13 mouse cellular contexts compared by ENCODE assay signal in the genomic region with DNA sequence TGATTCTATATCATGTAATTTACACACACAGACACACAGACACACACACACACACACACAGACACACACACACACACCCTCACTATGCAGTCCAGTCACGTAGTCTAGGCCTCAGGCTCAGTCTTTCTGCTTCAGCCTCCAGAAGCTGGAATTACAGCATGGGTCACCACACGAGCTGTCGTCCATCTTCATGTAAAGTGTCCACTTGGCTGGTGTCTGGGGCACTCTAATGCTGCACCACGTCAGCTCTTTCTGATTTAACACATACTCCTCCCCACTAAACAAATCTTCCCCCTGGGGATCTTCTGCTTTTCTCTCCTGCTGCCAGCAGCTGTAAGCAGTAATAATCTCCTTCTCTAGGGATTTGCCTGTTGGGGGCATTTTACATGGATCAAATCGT. TPM values are rescaled to one million over a fixed set of nuclear protein-coding genes. Genes with fewer than 3 reads are reported as not detected.
DNase-seq lines count a peak whose midpoint lies in the region; ATAC-seq and TF ChIP-seq lines count a peak whose summit lies in the region.
"Had no signal": no experiment of that assay in that cellular context is flagged by ENCODE, and none has a peak within 500 bp of the region (broad histone marks: within the 10 kb centered on the region; RNA-seq: fewer than 3 reads in every experiment).

No protein-coding gene starts in this region.

- no peak for TF ChIP-seq CTCF in brain, embryonic 14.5 days (IDR thresholded peaks at IDR 0.05; ENCODE audit: borderline replicate concordance, extremely low read depth, insufficient read depth, insufficient read length)
- TF ChIP-seq CTCF in kidney, adult 2 months (conservative IDR thresholded peaks at IDR 0.05; ENCODE audit: insufficient read depth, insufficient read length, low read depth, low read length), result no peak

- no peak overlapping the region for H3K4me3 ChIP-seq in heart, embryonic 15.5 days
- H3K4me3 ChIP-seq in heart, embryonic 12.5 days, result no peak overlapping the region
- H3K4me3 ChIP-seq in midbrain, embryonic 15.5 days, result no peak overlapping the region
- H3K4me3 ChIP-seq in kidney, adult 2 months (ENCODE audit: insufficient read depth, low read depth, low read length), result no peak overlapping the region
- H3K4me3 ChIP-seq: megakaryocyte, embryonic 14.5 days had no signal

- TF ChIP-seq POLR2A in brain, embryonic 14.5 days (IDR thresholded peaks at IDR 0.05; ENCODE audit: borderline replicate concordance, extremely low read depth, insufficient read depth, insufficient read length, poor library complexity, severe bottlenecking), result no peak
- no peak for TF ChIP-seq POLR2A in kidney, adult 2 months (IDR thresholded peaks at IDR 0.05; ENCODE audit: low read depth, low read length)

- no peak for ATAC-seq in heart, embryonic 15.5 days (replicated peaks; ENCODE audit: insufficient number of reproducible peaks, insufficient read depth, low FRiP score, low read depth)
- no peak for ATAC-seq in heart, embryonic 12.5 days (ENCODE audit: insufficient number of reproducible peaks, low FRiP score)
- ATAC-seq in midbrain, embryonic 15.5 days (replicated peaks), result 0 out of 2 replicates have a peak, but pooled peaks have one; percentile 39

- DNase-seq in embryo, embryonic 11 days, result peak; percentile 44
- DNase-seq in embryo, embryonic 9.5 days (ENCODE audit: extremely low spot score), result no peak
- peak; percentile 58 for DNase-seq in brain, embryonic 14.5 days (ENCODE audit: low read depth)
- no peak for DNase-seq in adipocyte (ENCODE audit: low spot score)
- DNase-seq in kidney, adult 2 months, result no peak
- DNase-seq: adrenal gland, postnatal 10 days; cerebellum, postnatal 25 days; thymus, postnatal 25 days had no signal

- no peaks in the 10 kb centered on the region for H3K9me3 ChIP-seq in heart, embryonic 15.5 days (replicated peaks)
- H3K9me3 ChIP-seq in heart, embryonic 12.5 days (replicated peaks), result no peaks in the 10 kb centered on the region
- H3K9me3 ChIP-seq in midbrain, embryonic 15.5 days, result no peaks in the 10 kb centered on the region

- H3K27ac ChIP-seq in heart, embryonic 15.5 days, result peak overlapping the region; percentile 52
- no peak overlapping the region; the same call in 1 of the 2 replicates for H3K27ac ChIP-seq in heart, embryonic 12.5 days (ENCODE audit: poor library complexity, severe bottlenecking)
- peak overlapping the region; percentile 18; the same call in 1 of the 2 replicates for H3K27ac ChIP-seq in midbrain, embryonic 15.5 days
- H3K27ac ChIP-seq in kidney, adult 2 months (ENCODE audit: insufficient read depth, low read depth, low read length), result no peak overlapping the region

- 65% methylated on average over 5 of the region's 5 CpGs for WGBS in heart, embryonic 15.5 days
- WGBS in heart, embryonic 12.5 days, result 53% methylated on average over 5 of the region's 5 CpGs
- WGBS in midbrain, embryonic 15.5 days, result 27% methylated on average over 5 of the region's 5 CpGs
- WGBS in kidney, adult 2 months, result 88% methylated on average over 5 of the region's 5 CpGs

- peaks cover 14% of the 10 kb centered on the region for H3K4me1 ChIP-seq in heart, embryonic 15.5 days (replicated peaks)
- H3K4me1 ChIP-seq in heart, embryonic 12.5 days (replicated peaks), result peaks cover 12% of the 10 kb centered on the region
- H3K4me1 ChIP-seq in midbrain, embryonic 15.5 days, result peaks cover 4% of the 10 kb centered on the region; the same call in 1 of the 2 replicates
- H3K4me1 ChIP-seq in kidney, adult 2 months (ENCODE audit: control insufficient read depth, insufficient read depth, low read length), result no peaks in the 10 kb centered on the region
- H3K4me1 ChIP-seq: megakaryocyte, embryonic 14.5 days had no signal

- H3K36me3 ChIP-seq in heart, embryonic 15.5 days, result peaks cover 6% of the 10 kb centered on the region
- H3K36me3 ChIP-seq in heart, embryonic 12.5 days, result peaks cover 8% of the 10 kb centered on the region
- H3K36me3 ChIP-seq in midbrain, embryonic 15.5 days (replicated peaks), result no peaks in the 10 kb centered on the region
- H3K36me3 ChIP-seq in kidney, adult 2 months (ENCODE audit: control insufficient read depth, insufficient read depth, low read length), result no peaks in the 10 kb centered on the region

- no peak overlapping the region for H3K4me2 ChIP-seq in heart, embryonic 15.5 days
- no peak overlapping the region for H3K4me2 ChIP-seq in heart, embryonic 12.5 days
- H3K4me2 ChIP-seq in midbrain, embryonic 15.5 days, result no peak overlapping the region
- H3K4me2 ChIP-seq: liver, embryonic 11.5 days had no signal

- H3K27me3 ChIP-seq in heart, embryonic 15.5 days, result no peaks in the 10 kb centered on the region
- no peaks in the 10 kb centered on the region for H3K27me3 ChIP-seq in heart, embryonic 12.5 days (replicated peaks)
- H3K27me3 ChIP-seq in midbrain, embryonic 15.5 days (replicated peaks), result no peaks in the 10 kb centered on the region
- no peaks in the 10 kb centered on the region for H3K27me3 ChIP-seq in kidney, adult 2 months (replicated peaks; ENCODE audit: control insufficient read depth, insufficient read depth, low read length)

- no peak overlapping the region for H3K9ac ChIP-seq in heart, embryonic 15.5 days
- no peak overlapping the region for H3K9ac ChIP-seq in heart, embryonic 12.5 days
- H3K9ac ChIP-seq in midbrain, embryonic 15.5 days, result no peak overlapping the region

RNA-seq across cellular contexts. Expression of a gene that starts 13.1 kb away (rescaled TPM):
- 9.3 and 9.4 TPM in 2 replicates for polyA plus RNA-seq in heart, embryonic 15.5 days (2015; fragmentation: Nextera tagmentation; extraction: Ambion mirVana)
- 5.7 and 7.4 TPM in 2 replicates for polyA plus RNA-seq in heart, embryonic 12.5 days (2016; fragmentation: Nextera tagmentation; extraction: Ambion mirVana)
- polyA plus RNA-seq in brain, embryonic 14.5 days (2012; rRNA removed), result 8.0 and 14.5 TPM in 2 replicates
- polyA plus RNA-seq in midbrain, embryonic 15.5 days (2015; fragmentation: Nextera tagmentation; extraction: Ambion mirVana), result 28.0 and 32.0 TPM in 2 replicates
- polyA plus RNA-seq in kidney, adult 2 months (2012; rRNA removed), result 2.5 and 3.1 TPM in 2 replicates

Comparison
In these comparisons a context has a peak if more than half of its experiments do, and no peak if none do; other contexts are left out.
1. DNase-seq: peak in embryo, embryonic 11 days (single experiment) and brain, embryonic 14.5 days (single experiment); none in embryo, embryonic 9.5 days (single experiment), adipocyte (single experiment) and kidney, adult 2 months (single experiment).
2. H3K27ac ChIP-seq: peak in heart, embryonic 15.5 days (single experiment) and midbrain, embryonic 15.5 days (single experiment); none in heart, embryonic 12.5 days (single experiment) and kidney, adult 2 months (single experiment).